Mouse (Mus musculus): Measurements from ENCODE around the gene Rgs9.
"Not testable (repeated sequence)": the region's sequence is repeated elsewhere in the genome, so short reads cannot be mapped to it uniquely, and the experiment has no call there.

Gene Rgs9

GRCm38 (mm10) chr11:109297710-109298375, at the start of gene Rgs9:
Gene Rgs9, minus strand, starts transcription at chr11:109298129.
- DNase-seq, result peak; percentile 93

- peak; percentile 86 for DNase-seq
These were observed 49.5 kb upstream of the Rgs9 start for GRCm38 (mm10) chr11:109347242-109347959.

GRCm38 (mm10) chr11:109343991-109344599, 46.2 kb upstream of the Rgs9 start:
- DNase-seq, result peak; percentile 67

GRCm38 (mm10) chr11:109343558-109343957, 45.6 kb upstream of the Rgs9 start:
- DNase-seq, result peak; percentile 17

- not testable (repeated sequence) for DNase-seq
These were observed 44.7 kb upstream of the Rgs9 start for GRCm38 (mm10) chr11:109342666-109343065.

- no peak for DNase-seq
These were observed 42.6 kb upstream of the Rgs9 start for GRCm38 (mm10) chr11:109340541-109340940.

GRCm38 (mm10) chr11:109339155-109339938, 41.4 kb upstream of the Rgs9 start:
- DNase-seq, result no peak

- no peak for DNase-seq
These were observed 38.0 kb upstream of the Rgs9 start for GRCm38 (mm10) chr11:109335890-109336289.

- no peak for DNase-seq
These were observed 36.8 kb upstream of the Rgs9 start for GRCm38 (mm10) chr11:109334773-109335172.

- DNase-seq, result no peak
These were observed 34.8 kb upstream of the Rgs9 start for GRCm38 (mm10) chr11:109332722-109333121.

GRCm38 (mm10) chr11:109331424-109331824, 33.5 kb upstream of the Rgs9 start:
- peak; percentile 94 for DNase-seq

GRCm38 (mm10) chr11:109330706-109331393, 32.9 kb upstream of the Rgs9 start:
- DNase-seq, result no peak

GRCm38 (mm10) chr11:109329331-109329730, 31.4 kb upstream of the Rgs9 start:
- peak; percentile 8 for DNase-seq

GRCm38 (mm10) chr11:109327952-109328351, 30.0 kb upstream of the Rgs9 start:
- DNase-seq, result no peak

GRCm38 (mm10) chr11:109327381-109327780, 29.5 kb upstream of the Rgs9 start:
- no peak for DNase-seq

GRCm38 (mm10) chr11:109326270-109326669, 28.3 kb upstream of the Rgs9 start:
- no peak for DNase-seq

- DNase-seq, result no peak
These were observed 22.5 kb upstream of the Rgs9 start for GRCm38 (mm10) chr11:109320361-109320933.

GRCm38 (mm10) chr11:109319946-109320345, 22.0 kb upstream of the Rgs9 start:
- DNase-seq, result no peak

- DNase-seq, result no peak
These were observed 21.5 kb upstream of the Rgs9 start for GRCm38 (mm10) chr11:109319471-109319870.

GRCm38 (mm10) chr11:109316921-109317320, 19.0 kb upstream of the Rgs9 start:
- peak; percentile 57 for DNase-seq

- DNase-seq, result peak; percentile 78
These were observed 14.1 kb upstream of the Rgs9 start for GRCm38 (mm10) chr11:109311885-109312605.
